Mouse (Mus musculus) lung, postnatal 0 days (tissue): ENCODE results near the gene Edem2.

Experiments
- CTCF ChIP-seq: IDR thresholded peaks from 2 replicates; pipeline ENCODE4 v1.5.1; 2016; ENCODE audit warnings: antibody characterized with exemption, mild to moderate bottlenecking
- EP300 ChIP-seq: IDR thresholded peaks from 2 replicates; pipeline ENCODE4 v1.6.1; 2016; ENCODE audit warnings: antibody characterized with exemption, mild to moderate bottlenecking, control low read depth

- no peak for TF ChIP-seq CTCF
- no peak for TF ChIP-seq EP300
Observed at GRCm38 (mm10) chr2:155743351-155743750, 14.1 kb upstream of the Edem2 start.
